Mouse (Mus musculus): ENCODE measurements around the gene Gm5089.

DNA sequence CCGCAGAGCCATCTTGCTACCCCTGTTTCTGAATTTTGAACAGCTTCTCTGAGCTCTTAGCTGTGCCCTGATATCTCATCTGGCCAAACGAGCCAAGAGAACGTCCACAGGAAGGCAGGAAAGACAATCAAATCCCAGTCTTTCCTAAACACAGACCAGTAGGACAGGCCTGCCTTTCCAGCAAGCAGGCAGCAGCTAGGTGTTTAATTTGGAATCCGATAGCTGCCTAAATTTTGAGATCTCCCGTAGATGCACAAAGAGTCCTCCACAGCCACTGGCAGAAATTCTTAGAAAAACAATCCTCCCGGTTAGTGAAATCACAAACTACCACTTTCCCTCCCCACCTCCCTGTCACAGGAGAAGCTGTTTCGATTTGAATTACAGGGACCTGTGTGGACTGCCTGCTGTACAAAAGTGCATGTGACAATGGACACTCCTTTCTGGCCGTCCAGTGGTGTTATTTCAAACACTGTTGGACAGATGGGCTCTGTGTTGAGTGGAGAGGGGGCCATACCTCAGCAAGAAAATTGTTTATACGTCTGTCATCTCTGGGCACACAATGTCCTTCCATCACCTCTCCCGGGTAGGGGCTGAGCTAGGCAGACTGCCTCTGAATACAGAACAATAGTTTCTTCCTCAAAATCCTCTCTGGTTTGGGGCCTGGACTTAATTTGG, 24.2 kb downstream of the Gm5089 start:
- TF ChIP-seq CTCF (IDR thresholded peaks at IDR 0.05; ENCODE audit: control insufficient read depth, insufficient read depth, insufficient replicate concordance, low read depth, low read length) (no peak), POLR2A (IDR thresholded peaks at IDR 0.05; ENCODE audit: control insufficient read depth, low read depth, low read length) (no peak)
